Mouse (Mus musculus): ENCODE measurements around the gene Clpp. TPM values are rescaled to one million over a fixed set of nuclear protein-coding genes. Genes with fewer than 3 reads are reported as not detected.

The Clpp gene
- polyA plus RNA-seq, 1 experiment from 2014 or later, result 158 TPM

DNA sequence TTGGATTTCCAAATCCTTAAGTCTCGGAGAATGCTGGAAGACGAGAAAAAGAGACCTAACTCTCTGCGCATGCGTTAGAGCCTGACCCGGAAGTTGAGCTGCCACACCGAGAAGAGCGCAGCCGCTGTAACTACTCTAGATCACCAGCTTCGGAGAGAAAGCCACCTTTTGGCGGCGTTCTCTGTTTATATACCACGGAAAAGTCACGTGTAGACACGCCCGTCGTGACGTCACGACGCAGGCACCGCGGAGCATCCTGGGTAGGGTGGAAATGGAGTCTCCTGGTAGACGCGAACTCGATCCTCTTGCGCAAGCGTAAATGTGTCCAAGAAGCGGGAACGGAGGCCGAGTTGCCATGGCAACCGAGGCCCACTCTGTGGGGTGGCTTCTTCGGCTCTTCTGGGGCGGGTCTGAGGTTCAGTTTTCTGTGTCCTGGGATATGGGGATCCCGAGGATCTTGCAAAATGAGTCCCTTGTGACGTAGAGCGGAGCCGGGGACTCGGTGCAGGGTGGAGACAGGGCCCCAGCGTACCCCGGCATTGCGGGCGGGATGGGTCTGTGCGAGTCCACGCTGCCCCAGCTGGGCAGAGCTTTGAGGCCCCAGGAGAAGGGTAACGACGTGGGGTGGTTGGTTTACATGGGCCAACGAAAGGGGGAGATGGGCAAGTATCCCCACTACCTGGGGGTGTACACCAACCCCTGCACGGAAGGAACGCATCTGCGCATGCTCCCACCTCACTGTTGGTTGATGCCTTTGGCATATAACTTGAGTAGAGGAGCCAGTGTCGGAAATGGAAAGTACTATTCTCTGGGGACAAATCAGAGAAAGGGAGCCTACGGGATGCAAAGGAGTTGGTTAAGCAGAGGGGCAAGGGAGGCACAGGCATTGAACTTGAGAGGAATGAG is 21.4 kb downstream of the Clpp start, which contains the start of the genes Gtf2f1 and Gm17949:
Gene Gtf2f1 (minus strand): TSS at position 53 of the 906 bp plus-strand sequence.
Gene Gm17949 (plus strand): TSS at position 234 of the 906 bp plus-strand sequence.
- peaks cover 32% of the 10 kb centered on the region for H3K36me3 ChIP-seq (ENCODE audit: insufficient read depth)
- H3K4me1 ChIP-seq (ENCODE audit: insufficient read depth), result no peaks in the 10 kb centered on the region; the same call in 1 of the 2 replicates
- peak; percentile 100 for DNase-seq
- TF ChIP-seq CTCF (IDR thresholded peaks at IDR 0.05; ENCODE audit: low read depth), result no peak
- H3K4me2 ChIP-seq, result peak within 1 kb of the TSS; percentile 91
- H3K27ac ChIP-seq (ENCODE audit: low read depth), result peak within 1 kb of the TSS; percentile 92
- H3K4me3 ChIP-seq (ENCODE audit: low read depth, low read length), result peak within 1 kb of the TSS; percentile 85
- peak within 1 kb of the TSS; percentile 80 for H3K9ac ChIP-seq
- WGBS, result 1% methylated on average over 51 of the region's 51 CpGs
- no peaks in the 10 kb centered on the region for H3K27me3 ChIP-seq (ENCODE audit: insufficient read depth, low read length)
- H3K9me3 ChIP-seq (ENCODE audit: low read depth, low read length), result no peaks in the 10 kb centered on the region
- peak; percentile 90 for ATAC-seq (ENCODE audit: insufficient read depth)

DNA sequence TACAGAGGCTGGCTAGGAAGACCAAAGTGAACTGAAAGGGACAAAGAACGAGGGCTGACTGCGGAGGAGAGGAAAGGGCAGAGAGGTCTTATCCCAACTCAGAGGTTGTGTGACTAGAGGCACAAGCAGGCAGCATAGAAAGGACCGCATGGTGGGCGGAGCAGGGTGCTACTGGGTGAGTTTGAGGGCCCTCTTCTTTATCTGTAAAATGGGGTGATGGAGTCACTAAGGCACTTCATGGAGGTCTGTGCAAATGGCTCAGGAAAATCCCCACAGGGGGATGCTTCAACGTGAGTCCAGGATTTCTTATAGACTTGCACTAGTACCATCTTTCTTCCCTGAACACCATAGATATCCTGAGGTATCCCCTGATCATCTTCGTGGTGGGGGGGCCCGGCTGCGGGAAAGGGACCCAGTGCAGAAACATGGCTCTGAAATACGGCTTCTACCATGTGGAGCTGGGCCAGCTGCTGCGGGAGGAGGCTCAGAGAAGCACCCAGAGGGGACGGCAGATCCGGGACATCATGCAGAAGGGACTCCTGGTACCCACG is 22.2 kb downstream of the Clpp start:
- ATAC-seq (ENCODE audit: insufficient read depth) (peak; percentile 1; the same call in 1 of the 2 replicates), DNase-seq (no peak)
- H3K4me2 ChIP-seq, result peak overlapping the region; percentile 88
- no peaks in the 10 kb centered on the region for H3K27me3 ChIP-seq (ENCODE audit: insufficient read depth, low read length)
- WGBS, result 63% methylated on average over 13 of the region's 13 CpGs
- H3K4me1 ChIP-seq (ENCODE audit: insufficient read depth), result no peaks in the 10 kb centered on the region; the same call in 1 of the 2 replicates
- H3K4me3 ChIP-seq (ENCODE audit: low read depth, low read length), result peak overlapping the region; percentile 85
- peaks cover 23% of the 10 kb centered on the region for H3K36me3 ChIP-seq (ENCODE audit: insufficient read depth)
- no peaks in the 10 kb centered on the region for H3K9me3 ChIP-seq (ENCODE audit: low read depth, low read length)
- no peak for TF ChIP-seq CTCF (IDR thresholded peaks at IDR 0.05; ENCODE audit: low read depth)
- H3K9ac ChIP-seq, result 0 out of 2 replicates have a peak overlapping the region, but pooled peaks have one; percentile 74
- peak overlapping the region; percentile 92 for H3K27ac ChIP-seq (ENCODE audit: low read depth)

DNA sequence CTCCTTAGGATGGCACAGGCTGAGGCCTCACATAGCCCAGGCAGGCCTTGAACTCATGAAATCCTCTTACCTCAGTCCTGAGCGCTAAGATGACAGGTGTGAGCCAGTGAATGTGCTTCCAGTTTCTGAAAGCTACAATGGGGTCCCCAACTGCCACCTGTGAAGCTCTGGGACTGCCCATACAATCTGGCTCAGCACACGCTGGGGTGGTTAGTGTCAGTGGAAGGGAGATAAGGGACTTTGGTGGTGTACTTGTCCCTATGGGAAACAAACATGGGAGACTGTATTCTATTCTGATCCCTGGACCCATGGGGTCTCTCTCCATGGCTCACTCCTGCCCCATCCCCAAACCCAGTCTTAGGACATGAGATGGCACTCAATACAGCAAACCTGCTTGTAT is 29.6 kb downstream of the Clpp start:
- H3K9ac ChIP-seq, result no peak overlapping the region
- WGBS, result 92% methylated on average over 2 of the region's 2 CpGs
- TF ChIP-seq CTCF (IDR thresholded peaks at IDR 0.05; ENCODE audit: low read depth), result no peak
- DNase-seq (no peak), ATAC-seq (ENCODE audit: insufficient read depth) (no peak)
- H3K27ac ChIP-seq (ENCODE audit: low read depth), result no peak overlapping the region
- no peaks in the 10 kb centered on the region for H3K9me3 ChIP-seq (ENCODE audit: low read depth, low read length)
- no peaks in the 10 kb centered on the region for H3K4me1 ChIP-seq (ENCODE audit: insufficient read depth)
- peaks cover 53% of the 10 kb centered on the region for H3K36me3 ChIP-seq (ENCODE audit: insufficient read depth)
- no peak overlapping the region for H3K4me2 ChIP-seq
- H3K4me3 ChIP-seq (ENCODE audit: low read depth, low read length), result no peak overlapping the region
- H3K27me3 ChIP-seq (ENCODE audit: insufficient read depth, low read length), result no peaks in the 10 kb centered on the region

DNA sequence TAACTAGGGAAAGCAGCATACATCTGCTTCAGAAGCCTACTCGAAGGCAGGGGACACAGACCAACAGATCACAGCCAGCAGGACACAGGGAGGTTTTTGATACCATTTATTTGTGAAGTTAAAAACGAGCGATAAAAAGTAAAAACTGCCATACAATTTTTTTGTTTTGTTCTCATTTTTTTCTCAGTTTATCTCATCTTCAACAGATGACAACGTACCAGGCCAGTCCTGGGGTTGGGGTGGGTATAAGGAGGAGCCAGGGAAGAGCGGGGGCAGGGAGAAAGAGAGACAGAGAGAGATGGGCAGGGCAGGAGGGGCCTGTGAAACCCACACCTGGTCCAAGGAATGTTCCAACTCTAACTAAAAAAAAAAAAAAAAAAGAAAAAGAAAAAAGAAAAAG is 30.9 kb downstream of the Clpp start:
- H3K36me3 ChIP-seq (ENCODE audit: insufficient read depth), result peaks cover 66% of the 10 kb centered on the region

DNA sequence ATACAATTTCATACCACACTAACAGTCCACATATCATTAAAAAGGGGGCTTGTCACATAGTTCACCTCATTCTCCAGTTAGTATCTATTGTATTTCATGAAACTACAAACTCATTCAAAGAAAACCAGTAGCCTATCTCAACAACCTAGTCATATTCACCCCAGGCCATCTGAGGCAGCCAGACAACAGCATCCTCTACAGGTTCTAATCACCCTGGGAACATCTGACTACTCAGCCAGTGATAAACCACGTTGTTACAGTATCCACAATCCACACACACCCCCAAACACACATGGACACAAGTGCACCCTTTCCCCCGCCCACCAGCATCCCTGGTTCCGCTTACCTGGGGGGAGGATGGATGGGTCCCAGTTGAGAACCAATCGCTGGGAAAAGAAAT is 37.4 kb downstream of the Clpp start:
- Histone ChIP-seq H3K9ac (no peak overlapping the region), H3K4me1 (ENCODE audit: insufficient read depth) (0 out of 2 replicates have a peak, but pooled peaks cover 3% of the 10 kb centered on the region), H3K27ac (ENCODE audit: low read depth) (no peak overlapping the region), H3K36me3 (ENCODE audit: insufficient read depth) (peaks cover 65% of the 10 kb centered on the region), H3K4me3 (ENCODE audit: low read depth, low read length) (no peak overlapping the region), H3K4me2 (no peak overlapping the region), H3K27me3 (ENCODE audit: insufficient read depth, low read length) (no peaks in the 10 kb centered on the region), H3K9me3 (ENCODE audit: low read depth, low read length) (no peaks in the 10 kb centered on the region)
- ATAC-seq (ENCODE audit: insufficient read depth) (no peak), DNase-seq (no peak)
- WGBS, result 80% methylated on average over 4 of the region's 4 CpGs
- TF ChIP-seq CTCF (IDR thresholded peaks at IDR 0.05; ENCODE audit: low read depth), result no peak

More for the DNA sequence above, 30.9 kb downstream of the Clpp start:
- H3K27ac ChIP-seq (ENCODE audit: low read depth), result no peak overlapping the region
- no peaks in the 10 kb centered on the region for H3K27me3 ChIP-seq (ENCODE audit: insufficient read depth, low read length)
- no peak overlapping the region for H3K9ac ChIP-seq
- no peak overlapping the region for H3K4me2 ChIP-seq
- no peak for TF ChIP-seq CTCF (IDR thresholded peaks at IDR 0.05; ENCODE audit: low read depth)
- 82% methylated on average over 5 of the region's 5 CpGs for whole genome bisulfite sequencing
- H3K9me3 ChIP-seq (ENCODE audit: low read depth, low read length), result no peaks in the 10 kb centered on the region
- H3K4me1 ChIP-seq (ENCODE audit: insufficient read depth), result no peaks in the 10 kb centered on the region
- DNase-seq, result no peak
- ATAC-seq (ENCODE audit: insufficient read depth), result no peak
- H3K4me3 ChIP-seq (ENCODE audit: low read depth, low read length), result no peak overlapping the region

DNA sequence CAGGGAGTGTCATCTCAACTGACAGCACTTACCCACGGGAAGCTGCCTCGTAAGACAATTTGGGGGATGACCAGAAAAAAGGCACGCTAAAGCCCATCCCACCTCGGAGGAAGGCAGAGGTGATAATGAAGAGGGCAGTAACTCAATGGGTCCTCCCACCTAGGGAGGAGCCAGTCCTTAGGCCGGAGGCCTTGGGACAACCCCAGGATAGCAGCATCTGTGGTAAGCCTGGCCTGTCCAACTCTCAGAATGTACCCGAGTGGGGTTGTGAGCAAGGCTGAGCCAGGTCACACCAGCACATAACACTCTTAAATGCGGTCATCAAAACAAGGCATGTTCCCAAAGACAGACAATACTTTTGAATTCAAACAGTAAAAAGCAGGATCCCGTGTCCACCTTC is 39.6 kb downstream of the Clpp start:
- Histone ChIP-seq H3K9me3 (ENCODE audit: low read depth, low read length) (no peaks in the 10 kb centered on the region), H3K36me3 (ENCODE audit: insufficient read depth) (peaks cover 42% of the 10 kb centered on the region), H3K9ac (peak overlapping the region; percentile 99), H3K4me3 (ENCODE audit: low read depth, low read length) (peak overlapping the region; percentile 93), H3K4me2 (peak overlapping the region; percentile 98), H3K27ac (ENCODE audit: low read depth) (no peak overlapping the region), H3K4me1 (ENCODE audit: insufficient read depth) (0 out of 2 replicates have a peak, but pooled peaks cover 3% of the 10 kb centered on the region), H3K27me3 (ENCODE audit: insufficient read depth, low read length) (no peaks in the 10 kb centered on the region)
- WGBS, result 24% methylated on average over 8 of the region's 8 CpGs
- ATAC-seq (ENCODE audit: insufficient read depth), result no peak
- DNase-seq, result no peak
- no peak for TF ChIP-seq CTCF (IDR thresholded peaks at IDR 0.05; ENCODE audit: low read depth)

Measured in lung, embryonic 14.5 days (tissue).